Mouse (Mus musculus) hindbrain, embryonic 16.5 days (tissue): ENCODE data around the gene AY074887. TPM values are rescaled to one million over a fixed set of nuclear protein-coding genes. Genes with fewer than 3 reads are reported as not detected.
"Not testable (repeated sequence)": the region's sequence is repeated elsewhere in the genome, so short reads cannot be mapped to it uniquely, and the experiment has no call there.

ENCODE experiments used
- ATAC-seq: fragments of 200-750 bp; cut with Nextera tagmentation; 2 replicates; pipeline ENCODE4 v1.8.0; 2017; ENCODE audit warnings: moderate TSS enrichment, moderate library complexity
- H3K27ac ChIP-seq: fragments of 300-500 bp; sonication (generic); 2 replicates; pipeline ENCODE4 v1.5.1; 2014; ENCODE audit warnings: low read depth, mild to moderate bottlenecking, control low read depth, low read length, moderate library complexity
- H3K27me3 ChIP-seq: fragments of 300-500 bp; sonication (generic); replicated peaks from 2 replicates; pipeline ENCODE4 v1.6.1; 2014; ENCODE audit warnings: low read length; ENCODE audit not compliant: control insufficient read depth, insufficient read depth
- H3K36me3 ChIP-seq: fragments of 300-500 bp; sonication (generic); 2 replicates; pipeline ENCODE4 v1.6.1; 2014; ENCODE audit warnings: mild to moderate bottlenecking, low read length, moderate library complexity, mixed read lengths; ENCODE audit not compliant: control insufficient read depth, insufficient read depth
- H3K4me1 ChIP-seq: fragments of 300-500 bp; sonication (generic); 2 replicates; pipeline ENCODE4 v1.6.1; 2014; ENCODE audit warnings: low read depth, low read length; ENCODE audit not compliant: control insufficient read depth, insufficient read depth
- H3K4me2 ChIP-seq: fragments of 300-500 bp; sonication (generic); 2 replicates; pipeline ENCODE4 v1.6.1; 2014; ENCODE audit warnings: mild to moderate bottlenecking, low read length, control low read depth, moderate library complexity
- H3K4me3 ChIP-seq: fragments of 300-500 bp; sonication (generic); 2 replicates; pipeline ENCODE4 v1.5.1; 2014; ENCODE audit warnings: mild to moderate bottlenecking, low read length, control low read depth, moderate library complexity
- H3K9ac ChIP-seq: fragments of 300-500 bp; sonication (generic); 2 replicates; pipeline ENCODE4 v1.6.1; 2014; ENCODE audit warnings: low read depth, mild to moderate bottlenecking, control low read depth, low read length, moderate library complexity
- H3K9me3 ChIP-seq: fragments of 300-500 bp; sonication (generic); 2 replicates; pipeline ENCODE4 v1.6.1; 2014; ENCODE audit warnings: mild to moderate bottlenecking, low read length, moderate library complexity; ENCODE audit not compliant: control insufficient read depth
- WGBS: fragments of 180-500 bp; shearing (Covaris S2); extraction: QIAGEN DNeasy Blood & Tissue Kit; methylation state at CpG from one replicate; pipeline ENCODE4 v1.1.7; 2014; 5-methylcytosine and 5-hydroxymethylcytosine counted together
- polyA plus RNA-seq: library from polyadenylated mRNA; unstranded; fragments of >200 nt; fragmentation: Nextera tagmentation; extraction: Ambion mirVana; gene quantifications from 2 replicates; pipeline ENCODE4 v1.2.1, GENCODE M21; 2015

AY074887 gene
- polyA plus RNA-seq, 1 experiment from 2014 or later = 0.90 TPM

- no peaks in the 10 kb centered on the region for H3K4me1 ChIP-seq
- peaks cover 4% of the 10 kb centered on the region; the same call in 1 of the 2 replicates for H3K9me3 ChIP-seq
- H3K27me3 ChIP-seq = no peaks in the 10 kb centered on the region
- no peak for ATAC-seq
- no peak overlapping the region for H3K4me2 ChIP-seq
- no peak overlapping the region for H3K27ac ChIP-seq
- H3K36me3 ChIP-seq = peaks cover 4% of the 10 kb centered on the region; the same call in 1 of the 2 replicates
- no peak overlapping the region for H3K9ac ChIP-seq
- H3K4me3 ChIP-seq = no peak overlapping the region
Observed at GRCm38 (mm10) chr9:54963669-54964068, 12.9 kb upstream of the AY074887 start.

DNA sequence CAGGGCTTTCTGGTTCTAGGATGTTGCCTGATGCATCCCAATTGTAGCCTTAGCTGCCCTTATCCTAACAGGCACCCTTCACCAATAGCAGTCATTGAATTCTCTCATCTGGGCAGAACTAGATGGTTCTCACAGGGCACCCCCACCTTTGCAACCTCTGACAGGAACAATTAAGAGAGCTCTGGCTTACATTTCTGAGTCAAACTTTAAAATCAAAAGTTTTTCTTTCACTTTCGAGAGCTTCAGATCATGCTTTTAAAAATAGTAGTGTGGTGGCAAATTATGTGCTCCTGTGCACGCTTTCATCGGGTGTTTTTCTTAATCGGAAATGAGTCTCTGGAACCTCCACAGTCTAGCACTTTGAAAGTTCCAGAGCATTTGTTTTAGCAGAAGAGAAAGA lies 10.3 kb upstream of the AY074887 start:
- Histone ChIP-seq H3K9ac (no peak overlapping the region), H3K9me3 (peaks cover 4% of the 10 kb centered on the region; the same call in 1 of the 2 replicates), H3K36me3 (peaks cover 24% of the 10 kb centered on the region), H3K27ac (no peak overlapping the region), H3K4me3 (no peak overlapping the region), H3K4me2 (no peak overlapping the region), H3K27me3 (no peaks in the 10 kb centered on the region), H3K4me1 (no peaks in the 10 kb centered on the region)
- no peak for ATAC-seq
- 95% methylated on average over 4 of the region's 4 CpGs for WGBS

- peak overlapping the region; percentile 92 for H3K27ac ChIP-seq
- peak overlapping the region; percentile 63 for H3K9ac ChIP-seq
- peak overlapping the region; percentile 73 for H3K4me2 ChIP-seq
- not testable (repeated sequence) for H3K36me3 ChIP-seq, H3K9me3 ChIP-seq, H3K27me3 ChIP-seq
- ATAC-seq = peak; percentile 27; the same call in 1 of the 2 replicates
- peak overlapping the region; percentile 92 for H3K4me3 ChIP-seq
- 44% methylated on average over 8 of the region's 8 CpGs for WGBS
- H3K4me1 ChIP-seq = peaks cover 12% of the 10 kb centered on the region
Observed at GRCm38 (mm10) chr9:54950162-54950561, 636 bp downstream of the AY074887 start.

DNA sequence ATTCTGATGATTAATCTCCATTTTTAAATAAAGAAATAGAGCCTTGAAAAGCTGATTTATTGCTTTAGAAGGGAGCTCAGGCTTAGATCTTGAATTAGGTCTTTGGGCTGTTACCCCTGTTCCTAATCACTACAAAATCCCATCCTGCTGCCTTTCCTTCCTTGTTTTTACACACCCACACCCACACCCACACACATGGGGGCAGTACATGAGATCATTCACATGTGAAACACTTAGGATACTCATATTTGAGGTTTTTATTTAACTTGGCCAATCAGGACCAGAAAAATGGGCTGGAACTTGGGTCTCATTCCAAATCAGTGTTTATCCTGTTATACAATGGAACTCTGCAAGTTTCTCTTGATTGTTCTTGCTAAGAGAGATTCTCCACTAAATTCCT lies 1.3 kb downstream of the AY074887 start:
- Histone ChIP-seq H3K27me3 (no peaks in the 10 kb centered on the region), H3K9ac (no peak overlapping the region), H3K27ac (no peak overlapping the region), H3K4me1 (peaks cover 12% of the 10 kb centered on the region), H3K4me3 (no peak overlapping the region), H3K4me2 (no peak overlapping the region), H3K9me3 (no peaks in the 10 kb centered on the region), H3K36me3 (peaks cover 6% of the 10 kb centered on the region)
- ATAC-seq = no peak

DNA sequence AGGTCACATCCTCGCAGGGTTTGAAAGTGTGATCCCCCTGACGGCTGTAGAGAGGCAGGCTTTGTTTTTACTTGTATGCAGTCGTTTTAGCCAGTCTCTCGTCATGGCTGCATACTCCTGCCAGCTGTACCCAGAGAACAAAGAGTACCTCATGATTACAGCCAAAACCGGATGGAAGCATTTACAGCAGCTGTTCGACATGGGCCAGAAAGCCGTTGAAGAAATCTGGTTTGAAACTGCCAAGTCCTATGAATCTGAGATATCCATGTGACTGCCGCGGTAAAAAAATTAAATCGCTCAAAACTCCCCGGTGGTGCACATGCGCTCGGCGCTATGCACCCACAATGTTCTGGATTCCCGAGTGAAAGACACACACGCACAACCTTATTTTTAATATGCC lies 4.5 kb downstream of the AY074887 start:
- no peak for ATAC-seq
- Histone ChIP-seq H3K9me3 (no peaks in the 10 kb centered on the region), H3K27ac (no peak overlapping the region), H3K4me2 (no peak overlapping the region), H3K4me3 (no peak overlapping the region), H3K36me3 (no peaks in the 10 kb centered on the region), H3K9ac (no peak overlapping the region), H3K4me1 (no peaks in the 10 kb centered on the region; the same call in 1 of the 2 replicates), H3K27me3 (no peaks in the 10 kb centered on the region)
- 75% methylated on average over 16 of the region's 16 CpGs for WGBS

DNA sequence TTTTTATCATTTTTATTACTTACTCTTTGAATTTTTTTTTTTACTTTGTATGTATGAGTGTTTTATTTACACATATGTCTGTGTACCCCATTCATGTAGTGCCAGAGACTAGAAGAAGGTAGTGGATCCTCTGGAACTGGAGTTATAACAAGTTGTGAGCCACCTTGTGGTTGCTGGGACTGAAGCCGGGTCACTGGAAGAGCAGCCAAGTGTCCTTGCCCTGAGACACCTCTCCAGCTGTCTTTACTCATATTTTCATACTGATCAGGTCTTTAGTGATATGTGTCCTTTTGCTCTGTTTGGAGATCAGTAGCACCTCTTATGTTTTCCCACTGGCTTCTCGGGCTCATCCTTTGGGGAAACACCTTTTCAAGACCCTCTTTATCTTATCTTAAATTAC lies 6.3 kb downstream of the AY074887 start:
- Histone ChIP-seq H3K27ac (no peak overlapping the region), H3K4me2 (no peak overlapping the region), H3K9me3 (no peaks in the 10 kb centered on the region), H3K36me3 (no peaks in the 10 kb centered on the region), H3K9ac (no peak overlapping the region), H3K27me3 (no peaks in the 10 kb centered on the region), H3K4me3 (no peak overlapping the region), H3K4me1 (no peaks in the 10 kb centered on the region)
- 77% methylated on average over 2 of the region's 2 CpGs for WGBS
- ATAC-seq = no peak

- H3K9ac ChIP-seq = no peak overlapping the region
- no peaks in the 10 kb centered on the region for H3K4me1 ChIP-seq
- no peaks in the 10 kb centered on the region for H3K36me3 ChIP-seq
- H3K9me3 ChIP-seq = no peaks in the 10 kb centered on the region
- 94% methylated on average over 4 of the region's 4 CpGs for WGBS
- H3K27me3 ChIP-seq = no peaks in the 10 kb centered on the region
- H3K4me2 ChIP-seq = no peak overlapping the region
- no peak overlapping the region for H3K4me3 ChIP-seq
- ATAC-seq = no peak
- no peak overlapping the region for H3K27ac ChIP-seq
Observed at GRCm38 (mm10) chr9:54942071-54942470, 8.7 kb downstream of the AY074887 start.

DNA sequence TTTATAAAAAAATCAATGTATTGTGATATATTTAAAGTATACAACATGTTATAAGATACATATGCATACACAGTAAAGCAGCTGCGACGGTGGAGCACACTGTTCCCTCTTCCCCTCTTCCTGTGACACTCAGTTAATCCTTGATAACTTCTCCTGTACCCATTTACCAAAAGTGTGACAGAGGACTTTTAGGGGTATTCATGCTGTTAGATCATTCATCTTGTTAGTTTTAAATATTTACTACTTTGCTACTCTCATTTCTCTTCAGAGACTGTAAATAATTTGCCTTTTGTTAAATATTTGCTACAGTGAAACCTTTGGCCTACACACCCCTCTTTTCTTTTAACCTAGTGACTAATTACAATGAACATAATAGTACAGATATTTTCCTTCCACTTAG lies 18.4 kb downstream of the AY074887 start:
- no peak overlapping the region for H3K4me3 ChIP-seq
- no peak overlapping the region for H3K4me2 ChIP-seq
- H3K4me1 ChIP-seq = no peaks in the 10 kb centered on the region
- no peaks in the 10 kb centered on the region for H3K36me3 ChIP-seq
- H3K9ac ChIP-seq = no peak overlapping the region
- H3K27ac ChIP-seq = no peak overlapping the region
- H3K27me3 ChIP-seq = no peaks in the 10 kb centered on the region
- ATAC-seq = no peak
- 74% methylated on average over 2 of the region's 2 CpGs for WGBS
- H3K9me3 ChIP-seq = no peaks in the 10 kb centered on the region

GRCm38 (mm10) chr9:54931765-54932164 lies 19.0 kb downstream of the AY074887 start:
- H3K36me3 ChIP-seq = no peaks in the 10 kb centered on the region
- no peaks in the 10 kb centered on the region for H3K27me3 ChIP-seq
- 14% methylated on average over 1 of the region's 1 CpGs for WGBS
- H3K4me3 ChIP-seq = no peak overlapping the region
- no peak overlapping the region for H3K9ac ChIP-seq
- H3K27ac ChIP-seq = no peak overlapping the region
- H3K4me1 ChIP-seq = no peaks in the 10 kb centered on the region
- no peaks in the 10 kb centered on the region for H3K9me3 ChIP-seq
- H3K4me2 ChIP-seq = no peak overlapping the region
- no peak for ATAC-seq

GRCm38 (mm10) chr9:54930741-54931140 lies 20.1 kb downstream of the AY074887 start:
- H3K27ac ChIP-seq = no peak overlapping the region
- H3K4me3 ChIP-seq = no peak overlapping the region
- no peak overlapping the region for H3K9ac ChIP-seq
- H3K9me3 ChIP-seq = no peaks in the 10 kb centered on the region
- H3K4me2 ChIP-seq = no peak overlapping the region
- ATAC-seq = no peak
- H3K4me1 ChIP-seq = no peaks in the 10 kb centered on the region
- 98% methylated on average over 1 of the region's 1 CpGs for WGBS
- H3K27me3 ChIP-seq = no peaks in the 10 kb centered on the region
- no peaks in the 10 kb centered on the region for H3K36me3 ChIP-seq
